8 mouse cellular contexts compared by ENCODE assay signal in the genomic region with DNA sequence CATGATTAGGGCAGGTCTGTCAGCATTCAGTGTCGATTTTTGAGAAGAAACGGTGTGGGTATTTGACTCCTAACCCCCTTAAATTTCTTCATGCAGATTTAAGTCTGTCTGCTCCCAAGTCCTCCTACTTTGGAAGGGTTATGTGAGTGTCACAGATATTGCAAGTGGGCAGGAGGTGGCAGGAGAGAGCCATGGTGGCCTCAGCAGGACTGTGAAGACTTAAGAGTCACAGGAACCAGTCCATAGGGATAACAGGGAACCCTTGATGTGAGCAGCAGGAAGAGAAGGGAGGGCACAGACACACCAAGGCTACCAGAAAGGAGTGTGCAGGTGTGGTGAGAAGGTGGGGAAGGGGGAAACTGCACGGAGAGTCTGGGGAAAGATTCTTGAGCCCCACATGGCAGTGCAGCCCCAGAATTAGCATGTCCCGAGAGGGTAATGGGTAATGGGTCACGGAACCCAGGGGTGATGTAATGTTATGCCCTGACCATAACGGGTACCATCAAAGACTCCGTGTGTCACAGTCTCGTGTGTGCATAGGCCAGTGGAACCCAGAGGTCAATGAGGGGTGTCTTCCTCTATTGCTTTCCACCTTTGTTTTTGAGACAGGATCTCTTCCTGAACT.
DNase-seq lines count a peak whose midpoint lies in the region; ATAC-seq lines count a peak whose summit lies in the region.

No protein-coding gene starts in this region.

- H3K36me3 ChIP-seq in embryonic facial prominence, embryonic 11.5 days (replicated peaks; ENCODE audit: control insufficient read depth, insufficient read depth, low read depth, low read length): no peaks in the 10 kb centered on the region
- H3K36me3 ChIP-seq in hindbrain, embryonic 14.5 days (replicated peaks; ENCODE audit: control insufficient read depth, insufficient read depth): no peaks in the 10 kb centered on the region
- no peaks in the 10 kb centered on the region for H3K36me3 ChIP-seq in splenic B cell, adult 2 months (ENCODE audit: control insufficient read depth, insufficient read depth, low read length, poor library complexity, severe bottlenecking)

- H3K4me2 ChIP-seq in embryonic facial prominence, embryonic 11.5 days (ENCODE audit: low read depth, low read length): no peak overlapping the region
- no peak overlapping the region for H3K4me2 ChIP-seq in hindbrain, embryonic 14.5 days (replicated peaks)

- H3K27me3 ChIP-seq in embryonic facial prominence, embryonic 11.5 days (ENCODE audit: control insufficient read depth, insufficient read depth, low read length): no peaks in the 10 kb centered on the region
- H3K27me3 ChIP-seq in hindbrain, embryonic 14.5 days (ENCODE audit: control insufficient read depth, insufficient read depth, low read length): peaks cover 7% of the 10 kb centered on the region; the same call in 1 of the 2 replicates
- no peaks in the 10 kb centered on the region for H3K27me3 ChIP-seq in splenic B cell, adult 2 months (ENCODE audit: control insufficient read depth, insufficient read depth, low read length, poor library complexity, severe bottlenecking)

- no peak overlapping the region for H3K4me3 ChIP-seq in embryonic facial prominence, embryonic 11.5 days (ENCODE audit: low read depth, low read length)
- H3K4me3 ChIP-seq in hindbrain, embryonic 14.5 days (replicated peaks; ENCODE audit: low read length): no peak overlapping the region

- no peak overlapping the region for H3K9ac ChIP-seq in embryonic facial prominence, embryonic 11.5 days (replicated peaks; ENCODE audit: low read length)
- no peak overlapping the region for H3K9ac ChIP-seq in hindbrain, embryonic 14.5 days

- H3K4me1 ChIP-seq in embryonic facial prominence, embryonic 11.5 days (ENCODE audit: control insufficient read depth, insufficient read depth, low read length): no peaks in the 10 kb centered on the region
- H3K4me1 ChIP-seq in hindbrain, embryonic 14.5 days (replicated peaks; ENCODE audit: control insufficient read depth, insufficient read depth, low read length): peaks cover 5% of the 10 kb centered on the region; the same call in 1 of the 2 replicates

- peak; percentile 81; the same call in 1 of the 2 replicates for ATAC-seq in embryonic facial prominence, embryonic 11.5 days (replicated peaks; ENCODE audit: insufficient number of reproducible peaks, low FRiP score, low TSS enrichment, low read depth)
- ATAC-seq in hindbrain, embryonic 14.5 days (ENCODE audit: low FRiP score): peak; percentile 77; the same call in 1 of the 2 replicates
- ATAC-seq in megakaryocyte-erythroid progenitor cell, adult 5-6 weeks (replicated peaks; ENCODE audit: low FRiP score, low TSS enrichment, poor library complexity, severe bottlenecking): peak; percentile 57; the same call in 1 of the 2 replicates

- no peaks in the 10 kb centered on the region for H3K9me3 ChIP-seq in embryonic facial prominence, embryonic 11.5 days (replicated peaks; ENCODE audit: control insufficient read depth, low read length)
- H3K9me3 ChIP-seq in hindbrain, embryonic 14.5 days (ENCODE audit: control insufficient read depth, low read length): no peaks in the 10 kb centered on the region

- no peak overlapping the region for H3K27ac ChIP-seq in embryonic facial prominence, embryonic 11.5 days (replicated peaks; ENCODE audit: low read depth, low read length)
- no peak overlapping the region for H3K27ac ChIP-seq in hindbrain, embryonic 14.5 days

- DNase-seq in gastrocnemius, adult 18-20 months (ENCODE audit: low spot score): peak; percentile 27
- DNase-seq in gastrocnemius, adult 8-10 months (ENCODE audit: low spot score in 2 of 2): no peak
- DNase-seq in adrenal gland, adult 8-10 months: peak; percentile 58
- peak; percentile 73 for DNase-seq in embryonic facial prominence, embryonic 11.5 days (ENCODE audit: low spot score)
- DNase-seq in hindbrain, embryonic 14.5 days (ENCODE audit: low spot score): peak; percentile 82
- peak; percentile 52 to 63 for DNase-seq in layer of hippocampus, postnatal 36 days
- peak; percentile 59 for DNase-seq in splenic B cell, adult 2 months (ENCODE audit: low read depth, low spot score)

- 56% methylated on average over 8 of the region's 8 CpGs for WGBS in embryonic facial prominence, embryonic 11.5 days
- WGBS in hindbrain, embryonic 14.5 days: 60% methylated on average over 8 of the region's 8 CpGs

Comparison
In these comparisons a context has a peak if more than half of its experiments do, and no peak if none do; other contexts are left out.
1. DNase-seq: peak in gastrocnemius, adult 18-20 months (single experiment), adrenal gland, adult 8-10 months (single experiment), embryonic facial prominence, embryonic 11.5 days (single experiment), hindbrain, embryonic 14.5 days (single experiment), layer of hippocampus, postnatal 36 days (2 of 2) and splenic B cell, adult 2 months (single experiment); none in gastrocnemius, adult 8-10 months (0 of 2).
2. Peak in every context shown above with its lines, with median percentiles within 50 percentile points of each other: ATAC-seq.